Mouse (Mus musculus) central nervous system, embryonic 14 days (tissue): ENCODE measurements around the gene Olfr1170. TPM values are rescaled to one million over a fixed set of nuclear protein-coding genes. Genes with fewer than 3 reads are reported as not detected.

Experiments used
- polyA plus RNA-seq: library from polyadenylated mRNA; depleted of rRNA; stranded (reverse); fragments of >200 nt; gene quantifications from 2 replicates; pipeline ENCODE4 v1.2.3, GENCODE M21; 2012; rRNA removed

Gene Olfr1170
- not detected in 2 replicates for polyA plus RNA-seq

GRCm38 (mm10) chr2:88228234-88228633 lies at the start of gene Olfr1170:
Gene Olfr1170 (minus strand): TSS chr2:88228334.

GRCm38 (mm10) chr2:88181580-88181979 lies 46.6 kb downstream of the Olfr1170 start, which contains the start of gene Olfr1168:
Gene Olfr1168 (plus strand): TSS chr2:88181880.

Other genes with a start within 250 kb of the Olfr1170 start
- gene Olfr1158, start 238.2 kb downstream of the Olfr1170 start, polyA plus RNA-seq: not detected in 2 replicates
- gene Olfr1160, start 220.1 kb downstream of the Olfr1170 start, polyA plus RNA-seq: not detected in 2 replicates
- gene Olfr1161, start 205.6 kb downstream of the Olfr1170 start, polyA plus RNA-seq: not detected in 2 replicates
- not detected in 2 replicates for gene Olfr73, start 190.6 kb downstream of the Olfr1170 start, polyA plus RNA-seq
- not detected in 2 replicates for gene Olfr1162, start 177.2 kb downstream of the Olfr1170 start, polyA plus RNA-seq
- not detected in 2 replicates for gene Olfr1163, start 156.5 kb downstream of the Olfr1170 start, polyA plus RNA-seq
- gene Olfr1164, start 134.4 kb downstream of the Olfr1170 start, polyA plus RNA-seq: not detected in 2 replicates
- not detected in 2 replicates for gene Olfr1166, start 100.1 kb downstream of the Olfr1170 start, polyA plus RNA-seq
- not detected in 2 replicates for gene Olfr1167, start 73.1 kb downstream of the Olfr1170 start, polyA plus RNA-seq
- not detected in 2 replicates for gene Olfr1168, start 46.5 kb downstream of the Olfr1170 start, polyA plus RNA-seq
- gene Olfr1173, start 51.5 kb upstream of the Olfr1170 start, polyA plus RNA-seq: not detected in 2 replicates
- gene Olfr1174-ps, start 86.8 kb upstream of the Olfr1170 start, polyA plus RNA-seq: not detected in 2 replicates
- not detected in 2 replicates for gene Olfr1175-ps, start 98.9 kb upstream of the Olfr1170 start, polyA plus RNA-seq
- not detected in 2 replicates for gene Olfr1176, start 108.4 kb upstream of the Olfr1170 start, polyA plus RNA-seq
- gene Olfr1177-ps, start 118.2 kb upstream of the Olfr1170 start, polyA plus RNA-seq: not detected in 2 replicates
- gene Olfr1178, start 158.7 kb upstream of the Olfr1170 start, polyA plus RNA-seq: not detected in 2 replicates
- not detected in 2 replicates for gene Olfr1179, start 178.1 kb upstream of the Olfr1170 start, polyA plus RNA-seq
- gene Olfr1180, start 190.8 kb upstream of the Olfr1170 start, polyA plus RNA-seq: not detected in 2 replicates
- gene Olfr1181, start 197.8 kb upstream of the Olfr1170 start, polyA plus RNA-seq: not detected in 2 replicates
- gene Gm13757, start 220.8 kb upstream of the Olfr1170 start, polyA plus RNA-seq: not detected in 2 replicates
- gene Olfr1183, start 226.5 kb upstream of the Olfr1170 start, polyA plus RNA-seq: not detected in 2 replicates